Mouse (Mus musculus): Measurements from ENCODE around the gene Acap3.

Gene Acap3

GRCm38 (mm10) chr4:155887674-155888073, 3.9 kb upstream of the Acap3 start:
- no peak for DNase-seq

DNA sequence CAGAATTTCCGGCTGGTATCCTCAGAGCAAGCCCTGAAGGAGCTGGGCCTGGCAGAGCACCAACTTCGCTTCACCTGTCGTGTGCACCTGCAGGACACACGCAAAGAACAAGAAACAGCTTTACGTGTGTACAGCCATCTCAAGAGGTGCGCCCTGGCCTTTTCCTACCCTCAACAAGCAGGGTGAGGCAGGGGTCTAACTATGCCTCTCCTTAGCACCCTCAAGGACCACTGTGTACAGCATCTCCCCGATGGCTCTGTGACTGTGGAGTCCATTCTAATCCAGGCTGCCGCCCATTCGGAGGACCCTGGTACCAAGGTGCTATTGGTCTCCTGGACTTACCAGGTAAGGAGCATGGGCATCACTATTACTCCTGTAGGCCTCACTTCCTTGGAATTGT, 3.4 kb upstream of the Acap3 start:
- DNase-seq = no peak

DNA sequence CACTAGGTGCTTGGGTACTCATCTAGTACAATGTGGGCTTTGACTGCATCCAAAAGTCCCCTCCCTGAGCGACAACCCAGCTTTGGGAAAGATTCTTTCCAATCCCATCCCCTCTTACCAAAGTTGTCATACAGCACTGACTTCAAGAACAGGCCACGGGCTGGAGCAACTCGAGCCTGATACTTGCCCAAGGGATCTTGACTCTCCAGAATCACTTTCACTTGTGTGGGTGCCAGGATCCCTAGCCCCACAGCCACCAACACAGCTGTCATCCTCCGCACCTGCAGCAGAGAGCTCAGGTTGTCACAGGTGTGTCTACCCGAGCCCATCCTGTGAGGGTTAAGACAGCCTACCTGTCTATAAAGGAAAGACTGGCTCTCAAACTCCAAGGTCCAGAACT, 2.3 kb upstream of the Acap3 start:
- DNase-seq = no peak

DNA sequence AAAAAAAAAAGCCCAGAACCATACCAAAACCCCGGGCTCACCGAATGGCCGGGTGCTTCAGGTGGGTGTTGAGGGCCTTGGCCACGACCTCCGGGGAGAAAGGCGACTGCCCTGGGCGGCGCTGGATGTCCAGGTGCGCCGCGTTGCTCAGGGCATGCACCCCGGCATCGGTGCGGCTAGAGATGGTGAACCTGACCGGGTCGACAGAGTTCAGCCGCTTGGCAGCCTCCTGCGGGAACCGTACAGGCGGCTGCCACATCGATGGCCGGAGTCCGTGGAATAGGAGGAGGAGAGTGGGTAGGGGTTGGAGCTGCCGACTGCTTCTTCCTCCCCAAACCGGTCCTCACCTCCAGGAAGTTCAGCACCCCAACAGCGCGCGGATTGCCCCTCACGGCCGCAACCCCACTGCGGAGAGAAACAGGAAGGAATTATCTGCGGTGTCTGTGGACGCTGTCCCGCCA, 581 bp upstream of the Acap3 start:
- no peak for DNase-seq

DNA sequence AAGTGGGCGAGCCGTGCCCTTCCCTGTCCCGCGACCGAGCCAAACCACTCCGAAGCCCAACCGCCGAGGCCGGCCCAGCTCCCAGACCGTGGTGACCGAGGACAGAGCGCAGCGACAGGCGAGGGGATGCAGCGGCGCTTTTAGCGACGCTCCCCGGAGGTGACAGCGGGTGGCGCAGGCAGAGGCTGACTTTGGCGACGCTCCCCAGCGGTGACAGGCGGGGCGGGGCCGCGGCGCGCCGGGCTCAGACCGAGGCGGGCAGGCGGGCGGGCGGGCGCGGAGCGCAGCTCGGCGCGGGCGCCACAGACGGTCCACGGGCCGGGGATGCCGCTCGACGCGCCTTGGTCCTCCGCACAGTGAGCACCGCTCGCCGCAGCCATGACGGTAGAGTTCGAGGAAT, 395 bp downstream of the Acap3 start:
- DNase-seq = peak; percentile 64 to 74

DNA sequence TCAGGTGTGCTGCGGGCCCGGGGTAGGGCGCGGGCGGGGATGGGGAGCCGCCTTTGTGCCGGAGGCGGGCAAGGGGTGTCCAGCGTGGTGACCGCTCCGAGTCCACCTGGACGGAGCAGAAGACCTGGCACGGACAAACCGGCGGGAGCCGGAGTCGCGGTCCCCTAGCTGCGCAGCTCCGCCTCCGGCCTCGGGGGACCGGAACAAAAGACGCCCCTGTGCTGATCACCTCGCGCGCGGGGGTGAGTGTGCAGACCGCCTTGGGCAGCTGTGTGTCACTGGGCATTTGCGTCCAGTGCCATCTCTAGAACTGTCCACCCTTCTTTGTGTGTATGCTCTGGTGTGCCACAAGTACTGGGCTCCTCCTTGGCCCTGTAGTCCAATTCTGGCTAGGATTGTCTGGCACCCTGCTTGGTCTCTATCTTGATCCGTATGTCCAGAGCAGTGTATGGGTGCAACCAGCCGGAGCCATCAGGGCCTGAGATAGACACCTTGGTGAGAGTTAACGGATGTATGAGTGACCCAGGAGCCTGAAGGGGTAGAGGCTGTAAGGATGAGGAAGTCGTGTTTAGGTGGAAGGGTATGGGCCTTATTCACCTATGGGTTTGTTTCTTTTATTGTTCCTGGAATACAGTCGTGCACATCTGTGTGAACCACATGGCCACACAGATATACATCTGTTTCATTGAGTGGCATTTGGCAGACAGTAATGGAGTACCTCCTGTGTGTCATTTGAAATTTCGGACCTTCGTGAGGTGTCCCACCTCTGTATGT, 1.0 kb downstream of the Acap3 start:
- DNase-seq = peak in 1 of 2 experiments; percentile 48

- no peak for DNase-seq
Measured at GRCm38 (mm10) chr4:155893212-155893690, 1.6 kb downstream of the Acap3 start.

DNA sequence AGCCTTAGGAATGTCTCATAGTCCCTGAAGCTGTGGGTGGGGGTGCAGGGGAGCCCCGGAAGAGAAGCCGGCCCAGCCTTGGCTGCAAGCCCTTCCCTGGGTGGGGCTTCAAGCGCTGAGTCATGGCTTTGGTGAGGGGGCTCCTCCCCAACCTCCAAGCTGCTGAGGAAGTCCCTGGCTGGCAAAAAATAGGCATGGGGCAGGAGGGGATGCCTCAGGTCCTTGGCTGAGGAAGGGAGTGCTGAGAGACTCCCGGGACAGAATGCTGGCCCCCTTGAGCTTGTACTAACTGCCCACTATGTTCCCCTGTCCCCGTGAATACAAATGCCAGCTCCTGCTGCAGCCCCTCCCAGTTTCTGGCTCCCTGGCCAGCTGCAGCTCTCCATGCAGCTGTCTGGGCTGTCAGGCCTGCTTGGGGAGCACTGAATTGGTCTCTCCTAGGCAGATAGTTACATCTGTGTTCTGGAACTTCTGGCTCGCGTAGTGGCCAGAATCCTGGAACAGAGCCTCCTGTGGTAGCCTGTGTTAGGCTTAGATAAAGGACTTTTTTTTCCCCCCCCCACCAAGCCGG, 2.8 kb downstream of the Acap3 start:
- DNase-seq = peak; percentile 58 to 63

- no peak for DNase-seq
Measured at GRCm38 (mm10) chr4:155895216-155895615, 3.6 kb downstream of the Acap3 start.

GRCm38 (mm10) chr4:155895826-155896225, 4.2 kb downstream of the Acap3 start:
- DNase-seq = no peak

- no peak for DNase-seq
Measured at GRCm38 (mm10) chr4:155896461-155896860, 4.8 kb downstream of the Acap3 start.

GRCm38 (mm10) chr4:155898318-155898717, 6.7 kb downstream of the Acap3 start:
- no peak for DNase-seq

DNA sequence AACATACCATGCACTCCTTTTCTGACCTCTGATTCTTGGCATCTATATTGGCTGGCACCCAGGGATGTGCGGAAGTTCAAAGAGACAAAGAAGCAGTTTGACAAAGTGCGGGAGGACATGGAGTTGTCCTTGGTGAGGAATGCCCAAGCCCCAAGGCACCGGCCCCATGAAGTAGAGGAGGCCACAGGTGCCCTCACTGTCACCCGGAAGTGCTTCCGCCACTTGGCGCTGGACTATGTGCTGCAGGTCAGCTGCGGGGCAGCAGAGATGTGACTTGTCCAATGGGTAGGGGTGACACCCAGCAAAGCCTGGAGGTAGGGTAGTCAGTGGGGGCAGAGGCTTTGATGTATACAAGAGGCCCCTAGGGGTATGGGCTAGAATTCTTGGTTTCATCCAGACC, 7.7 kb downstream of the Acap3 start:
- DNase-seq = no peak

- DNase-seq = no peak
Measured at GRCm38 (mm10) chr4:155901205-155901604, 9.6 kb downstream of the Acap3 start.

DNA sequence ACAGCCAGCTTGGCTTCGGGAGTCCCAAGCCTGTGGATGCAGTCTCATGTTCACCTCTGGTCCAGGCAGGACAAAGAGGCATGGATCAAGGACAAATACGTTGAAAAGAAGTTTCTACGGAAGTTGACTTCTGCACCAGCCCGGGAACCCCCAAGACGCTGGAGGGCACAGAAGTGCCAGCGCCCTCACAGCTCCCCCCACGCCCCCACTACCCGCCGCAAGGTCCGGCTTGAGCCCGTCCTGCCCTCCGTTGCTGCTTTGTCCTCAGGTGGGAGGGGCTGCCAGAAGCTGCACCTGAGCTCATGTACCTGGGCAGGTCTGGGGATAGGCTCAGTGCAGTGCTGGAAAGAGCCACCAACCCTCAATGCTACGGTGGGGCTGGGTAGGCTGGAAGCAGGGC, 11.6 kb downstream of the Acap3 start:
- DNase-seq = no peak

- no peak for DNase-seq
Measured at GRCm38 (mm10) chr4:155904318-155905102, 12.9 kb downstream of the Acap3 start.

GRCm38 (mm10) chr4:155905634-155906033, 14.0 kb downstream of the Acap3 start:
- DNase-seq = no peak

- no peak for DNase-seq
Measured at GRCm38 (mm10) chr4:155906125-155906524, 14.5 kb downstream of the Acap3 start.

DNA sequence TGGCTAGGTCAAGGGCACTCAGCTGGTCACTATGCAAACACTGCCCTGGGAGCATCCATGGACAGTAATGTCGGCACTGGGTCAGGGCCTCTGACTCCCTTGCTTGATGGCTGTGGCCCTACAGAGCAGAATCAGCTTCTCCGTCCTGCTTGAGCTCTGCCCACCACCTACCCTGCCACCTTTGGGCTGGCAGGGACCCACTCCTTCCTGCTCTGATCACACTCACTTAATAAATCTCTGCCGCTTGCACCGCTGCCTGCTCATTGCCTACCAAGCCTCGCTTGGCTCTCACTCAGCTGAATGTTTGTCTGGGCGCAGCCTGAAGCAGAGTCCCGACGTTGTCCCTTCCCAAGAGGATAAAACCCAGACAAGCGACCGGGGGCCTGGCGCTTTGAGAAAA, 15.4 kb downstream of the Acap3 start:
- DNase-seq = no peak

DNA sequence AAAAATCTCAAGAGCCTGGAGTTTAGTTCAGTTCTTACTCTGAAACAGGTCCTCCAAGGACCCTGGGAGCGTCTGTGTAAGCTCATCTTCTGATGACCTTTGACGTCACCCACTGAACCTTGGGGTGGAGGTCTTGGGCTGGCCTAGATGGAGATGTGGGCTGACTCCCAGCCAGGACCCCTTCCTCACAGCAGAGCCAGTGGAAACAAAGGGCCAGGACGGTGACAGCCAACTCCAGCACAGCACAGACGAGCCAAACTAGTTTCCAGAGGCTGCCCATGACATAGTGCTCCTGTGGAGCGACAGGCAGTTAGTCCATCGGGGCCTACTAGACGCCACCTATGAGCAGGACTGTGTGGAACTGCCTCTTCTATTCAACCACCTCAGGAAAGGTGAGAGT, 16.7 kb downstream of the Acap3 start:
- no peak for DNase-seq

GRCm38 (mm10) chr4:155908751-155909150, 17.1 kb downstream of the Acap3 start:
- no peak for DNase-seq

DNA sequence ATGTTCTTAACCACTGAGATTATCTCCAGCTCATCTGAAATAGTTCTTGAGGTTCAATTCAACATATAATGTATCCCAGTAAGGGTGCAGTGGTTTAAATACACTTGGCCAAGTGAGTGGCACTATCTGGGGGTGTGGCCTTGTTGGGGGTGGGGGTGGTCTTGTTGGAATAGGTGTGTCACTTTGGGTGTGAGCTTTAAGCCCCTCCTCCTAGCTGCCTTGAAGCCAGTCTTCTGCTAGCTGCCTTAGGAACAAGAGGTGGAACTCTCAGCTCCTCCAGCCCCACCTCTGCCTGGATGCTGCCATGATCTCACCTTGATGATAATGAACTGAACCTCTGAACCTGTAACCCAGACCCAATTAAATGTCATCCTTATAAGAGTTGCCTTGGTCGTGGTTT, 40.4 kb downstream of the Acap3 start:
- no peak for DNase-seq

DNA sequence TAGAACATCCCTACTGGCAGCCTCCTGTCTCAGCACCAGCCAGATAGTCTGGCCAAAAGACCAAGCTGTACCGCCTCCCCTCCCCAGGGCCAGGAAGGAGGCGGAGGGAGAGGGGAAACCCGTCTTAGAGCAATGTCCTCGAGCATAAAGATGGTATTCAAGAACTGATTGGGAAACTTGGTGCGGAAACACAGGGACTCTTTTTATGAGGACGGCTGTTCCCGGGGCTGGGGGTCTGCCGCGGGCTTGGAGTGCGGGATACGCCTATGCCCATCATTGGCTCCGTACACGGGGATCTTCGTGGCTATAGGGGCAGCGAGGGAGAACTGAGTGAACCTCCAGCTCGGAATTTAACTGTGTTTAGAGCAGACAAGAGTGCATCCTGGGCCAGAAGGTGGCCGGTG, 51.4 kb downstream of the Acap3 start:
- DNase-seq = no peak

Measured in thymus, adult 18-20 months (tissue).